Mouse (Mus musculus): ENCODE measurements around the gene Best1.

Best1 gene

DNA sequence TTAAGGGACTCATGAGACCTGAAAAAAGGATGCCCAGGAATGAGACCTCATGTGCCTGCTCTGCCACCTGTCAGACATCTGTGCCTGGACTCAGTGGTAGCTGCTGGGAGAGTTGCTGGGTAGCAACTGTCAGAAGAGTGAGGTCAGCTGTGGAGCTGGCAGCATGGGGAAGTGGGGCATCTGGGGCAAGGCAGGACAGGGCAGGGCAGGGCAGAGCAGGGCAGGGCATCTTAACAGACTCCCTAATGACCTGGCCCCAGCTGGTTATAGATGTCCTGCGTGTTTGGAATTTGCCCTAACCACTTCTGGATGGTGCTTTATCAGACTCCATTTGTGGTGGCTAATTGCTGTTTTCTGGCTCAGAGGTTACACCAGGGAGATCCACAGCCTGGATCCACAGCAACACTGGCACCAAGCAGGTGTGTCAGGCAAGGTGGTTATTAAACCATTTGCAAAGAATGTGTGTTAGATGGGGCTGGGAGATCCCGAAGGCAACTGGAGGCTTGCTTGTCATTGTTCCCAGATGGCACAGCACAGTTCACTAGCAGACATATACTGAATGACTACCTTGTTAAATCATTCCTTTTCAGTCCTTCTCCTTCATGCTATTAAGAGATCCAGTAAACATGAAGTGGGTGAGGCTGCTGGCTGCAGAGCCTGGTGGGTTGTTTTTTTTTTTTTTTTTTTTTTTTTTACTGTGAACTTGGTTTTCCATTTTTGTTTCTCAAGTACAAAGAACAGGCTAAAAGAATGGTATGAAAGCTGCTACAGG is 35.2 kb downstream of the Best1 start:
- no peak for DNase-seq (ENCODE audit: low read depth, low spot score)

DNA sequence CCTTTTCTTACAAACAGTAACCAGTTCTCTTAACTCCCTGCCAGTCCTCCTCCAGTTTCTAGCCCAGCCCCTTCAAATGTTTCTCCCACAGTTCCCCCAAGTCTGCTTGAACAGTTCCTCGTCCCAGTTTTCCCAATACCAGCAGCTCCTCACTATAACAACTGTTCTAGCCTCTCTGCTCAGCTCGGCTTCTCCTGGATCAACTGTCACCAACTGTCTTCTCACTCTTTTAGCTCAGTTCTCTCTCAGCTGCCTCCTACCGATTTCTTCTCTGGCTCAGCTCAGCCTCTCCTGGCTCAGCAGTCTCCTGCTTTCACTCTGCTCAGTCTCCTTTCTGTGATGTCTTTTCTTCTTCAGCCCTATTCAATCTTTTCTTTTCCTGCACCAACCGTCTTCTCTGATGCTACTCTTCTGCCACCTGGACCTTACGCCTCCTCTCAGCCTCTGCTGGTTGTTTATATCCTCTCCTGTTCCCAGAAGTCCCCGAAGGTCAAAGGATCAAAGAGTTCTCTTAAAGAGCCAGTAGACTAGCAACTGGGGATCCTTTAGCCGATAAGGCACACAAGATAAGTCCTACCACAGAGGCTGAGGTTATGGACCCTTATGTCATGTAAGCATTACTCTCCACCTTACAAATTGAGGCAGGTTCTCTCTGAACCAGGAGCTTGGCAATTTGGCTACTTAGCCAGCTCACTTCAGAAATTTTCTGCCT is 37.1 kb downstream of the Best1 start:
- no peak for DNase-seq (ENCODE audit: low read depth, low spot score)

DNA sequence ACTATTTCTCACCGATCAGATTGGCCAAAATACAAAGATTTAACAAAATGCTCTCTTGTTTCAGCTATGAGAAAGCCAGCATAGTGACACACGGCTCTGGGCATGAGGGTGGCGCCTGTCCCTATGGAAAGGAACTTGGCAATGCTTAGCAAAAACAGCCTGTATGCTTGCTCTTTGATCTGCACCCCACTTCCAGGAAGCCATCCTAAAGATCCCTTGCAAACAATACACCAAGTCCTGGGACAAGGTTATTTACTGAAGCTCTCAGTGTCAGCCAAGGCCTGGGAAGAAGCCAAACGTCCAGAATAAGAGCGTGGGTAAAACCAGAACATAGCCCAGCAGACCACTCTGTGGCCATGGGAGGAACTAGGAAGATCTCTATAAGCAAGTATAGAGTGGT is 40.7 kb downstream of the Best1 start:
- no peak for DNase-seq (ENCODE audit: low read depth, low spot score)

DNA sequence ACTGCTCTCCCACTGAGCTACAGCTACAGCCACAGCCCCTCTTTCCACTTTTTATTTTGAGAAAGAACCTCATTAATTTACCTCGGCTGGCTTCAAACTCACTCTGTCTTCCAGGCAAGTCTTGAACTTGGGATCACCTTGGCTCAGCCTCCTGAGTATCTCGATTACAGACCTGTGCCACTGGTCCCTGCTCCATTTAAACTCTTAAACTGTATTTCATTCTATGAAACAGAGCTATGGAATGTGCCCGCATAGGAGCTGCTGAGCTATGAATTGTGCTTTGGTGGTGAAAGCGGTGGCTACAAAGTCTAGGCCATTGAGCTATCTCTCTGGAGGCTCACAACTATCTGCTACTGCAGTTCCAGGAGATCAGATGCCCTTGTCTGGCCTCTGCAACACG is 43.5 kb downstream of the Best1 start:
- no peak for DNase-seq (ENCODE audit: low read depth, low spot score)

DNA sequence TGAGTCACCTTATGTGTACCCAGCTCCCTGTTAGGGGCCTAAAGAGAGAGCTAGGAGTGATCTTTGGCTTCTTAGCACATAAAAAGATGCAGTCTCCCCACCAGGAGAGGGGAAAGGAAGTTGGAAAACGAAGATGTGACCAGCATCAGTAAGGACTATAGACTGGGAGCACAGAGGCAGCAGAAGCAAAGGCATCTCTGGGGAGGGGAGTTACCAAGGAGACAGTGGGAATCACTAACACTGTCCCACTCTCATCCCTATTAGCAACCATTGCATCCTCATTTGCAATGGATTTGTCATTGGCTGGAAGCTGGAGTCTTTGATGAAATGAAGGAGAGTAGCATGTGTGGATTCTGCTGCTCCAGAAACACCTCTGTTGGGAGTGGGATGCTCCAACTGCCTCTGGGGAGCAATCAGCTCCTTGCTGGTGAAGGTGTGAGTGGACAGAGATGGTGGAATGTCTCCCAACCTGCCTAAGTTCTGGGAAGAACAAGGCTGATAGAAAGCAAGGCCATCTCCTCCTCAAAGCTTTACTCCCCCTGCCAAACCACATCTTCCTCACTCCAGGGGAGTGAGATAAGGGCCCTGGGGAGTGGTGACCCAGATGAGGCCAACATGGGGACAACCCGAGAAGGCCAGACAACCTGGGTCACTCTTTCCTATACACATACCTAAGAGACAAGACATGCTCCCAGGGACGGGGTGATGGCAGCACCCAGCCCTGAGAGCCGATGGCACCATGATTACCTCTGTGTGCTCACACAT is 44.6 kb downstream of the Best1 start:
- no peak for DNase-seq (ENCODE audit: low read depth, low spot score)

DNA sequence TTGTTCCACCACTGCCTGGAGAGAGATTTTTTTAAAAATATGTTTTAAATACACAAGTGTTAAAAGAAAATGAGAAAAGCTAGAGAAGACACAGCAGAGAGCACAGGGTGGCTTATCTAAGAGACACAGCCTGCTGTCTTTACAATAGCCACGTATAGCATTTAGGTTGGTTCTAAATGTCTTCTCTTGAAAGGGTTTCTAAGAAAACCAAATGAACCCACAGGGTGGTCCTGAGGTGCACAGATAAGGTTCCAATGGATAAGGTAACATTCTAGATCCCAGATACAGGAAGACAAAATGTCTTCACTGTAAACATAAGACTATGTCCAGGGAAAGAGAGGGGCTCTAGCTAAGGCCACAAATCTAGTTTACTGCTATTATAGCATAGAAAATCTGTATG is 46.0 kb downstream of the Best1 start:
- DNase-seq (ENCODE audit: low read depth, low spot score): no peak

DNA sequence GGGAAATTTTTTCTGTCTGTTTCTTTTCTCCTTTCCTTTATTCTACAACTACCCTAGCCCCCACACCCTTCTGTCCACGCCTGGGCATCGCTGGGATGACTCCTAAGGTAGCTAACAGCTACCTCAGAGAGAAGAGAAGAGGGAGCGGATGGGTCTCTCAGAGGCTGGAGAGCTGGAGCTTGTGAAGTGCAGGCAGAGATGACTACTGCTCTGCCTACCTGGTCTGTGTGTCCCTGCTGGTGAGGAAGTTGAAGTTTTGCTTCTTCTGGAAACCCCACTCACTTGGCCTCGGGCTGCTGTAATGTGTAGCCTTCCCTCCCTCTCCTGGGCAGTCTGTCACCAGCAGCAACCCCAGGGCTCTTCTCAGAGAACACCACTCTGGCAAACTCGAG is 46.6 kb downstream of the Best1 start:
- no peak for DNase-seq (ENCODE audit: low read depth, low spot score)

DNA sequence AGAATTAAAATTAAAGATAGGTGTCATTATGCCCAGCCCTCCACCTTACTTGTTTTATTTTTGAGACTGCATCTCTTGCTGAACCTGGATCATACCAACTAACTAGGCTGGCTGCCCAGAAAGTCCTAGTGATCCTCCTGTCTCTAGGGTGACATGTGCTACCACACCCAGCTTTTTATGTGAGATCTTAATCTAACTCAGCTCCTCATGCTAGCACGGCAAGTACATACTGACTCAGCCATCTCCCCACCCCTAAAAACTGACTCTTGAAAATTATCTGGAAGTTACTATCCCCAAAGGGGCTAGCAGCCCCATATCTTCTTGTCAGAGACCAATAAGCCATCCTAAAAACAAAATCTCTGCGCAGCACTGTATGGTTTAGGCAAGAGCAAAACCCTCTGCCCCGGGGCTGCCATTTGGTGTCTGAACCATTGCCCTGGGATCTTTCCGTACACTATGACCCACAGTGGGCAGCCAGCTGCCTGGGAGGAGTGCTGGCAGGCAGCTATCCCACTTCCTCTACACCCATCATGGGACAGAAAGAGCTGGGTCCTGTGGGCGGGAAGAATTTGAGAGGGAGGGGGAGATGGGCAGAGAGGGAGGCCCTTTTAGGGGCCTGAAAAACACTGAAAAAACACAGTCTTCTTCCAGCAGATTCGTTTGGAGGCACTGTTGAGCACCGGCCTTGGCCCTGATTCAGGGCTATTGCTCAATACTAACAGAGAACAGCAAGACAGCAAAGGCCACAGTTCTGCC is 47.2 kb downstream of the Best1 start:
- DNase-seq (ENCODE audit: low read depth, low spot score): no peak

DNA sequence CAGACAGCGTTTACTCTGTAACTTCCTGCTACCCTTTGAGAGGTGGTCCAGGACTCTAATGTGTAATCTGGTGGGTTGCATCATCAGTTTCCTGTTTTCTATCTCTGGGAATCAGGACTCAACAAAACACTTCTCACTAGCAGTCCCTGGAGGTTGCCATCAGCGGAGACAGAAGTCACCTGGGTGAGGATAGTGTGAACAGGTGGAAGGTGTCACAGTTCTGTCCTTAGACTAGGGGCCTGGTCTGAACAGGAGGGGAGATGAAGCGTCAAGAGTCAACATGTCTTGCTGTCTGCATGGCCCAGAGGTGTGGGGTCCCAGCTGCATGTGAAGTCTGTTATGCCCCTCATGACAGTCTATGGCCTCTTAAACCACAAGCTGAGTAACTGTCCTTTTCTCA is 48.5 kb downstream of the Best1 start:
- DNase-seq (ENCODE audit: low read depth, low spot score): no peak

DNA sequence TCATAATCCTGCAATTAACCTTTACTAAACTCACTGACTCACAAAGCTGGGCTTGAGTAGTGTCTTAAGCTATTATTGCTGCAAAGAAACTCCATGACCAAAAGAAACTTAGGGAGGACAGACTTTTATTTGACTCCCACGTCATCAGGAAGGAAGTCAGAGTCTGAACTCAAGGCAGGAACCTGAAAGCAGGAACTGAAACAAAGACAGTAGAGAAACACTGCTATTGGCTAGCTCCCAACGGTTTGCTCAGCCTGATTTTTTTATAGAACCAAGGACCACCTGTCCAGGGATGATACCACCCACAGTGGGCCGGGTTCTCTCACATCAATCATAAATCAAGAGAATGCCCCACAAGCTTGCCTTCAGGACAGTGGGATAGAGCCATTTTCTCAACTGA is 49.0 kb downstream of the Best1 start:
- DNase-seq (ENCODE audit: low read depth, low spot score): no peak

DNA sequence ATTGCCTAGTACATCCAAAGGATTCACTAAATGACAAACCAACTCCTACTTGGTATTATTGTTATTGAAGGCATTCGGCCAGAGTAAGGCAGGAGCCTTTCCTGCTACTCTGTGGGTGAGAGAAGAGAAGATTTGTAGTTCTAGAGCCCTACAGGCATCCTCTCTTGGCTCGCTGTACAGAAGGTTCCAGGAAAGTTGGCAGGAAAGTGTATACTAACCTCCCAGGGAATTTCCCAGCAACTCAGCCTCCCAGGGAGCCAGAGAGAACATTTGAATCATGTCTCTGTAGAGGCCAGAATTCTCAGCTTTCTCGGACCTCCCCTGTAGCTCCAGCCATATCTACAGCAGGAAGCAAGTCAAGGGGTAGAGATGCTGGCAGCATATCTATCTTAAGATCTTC is 54.4 kb downstream of the Best1 start:
- no peak for DNase-seq (ENCODE audit: low read depth, low spot score)

DNA sequence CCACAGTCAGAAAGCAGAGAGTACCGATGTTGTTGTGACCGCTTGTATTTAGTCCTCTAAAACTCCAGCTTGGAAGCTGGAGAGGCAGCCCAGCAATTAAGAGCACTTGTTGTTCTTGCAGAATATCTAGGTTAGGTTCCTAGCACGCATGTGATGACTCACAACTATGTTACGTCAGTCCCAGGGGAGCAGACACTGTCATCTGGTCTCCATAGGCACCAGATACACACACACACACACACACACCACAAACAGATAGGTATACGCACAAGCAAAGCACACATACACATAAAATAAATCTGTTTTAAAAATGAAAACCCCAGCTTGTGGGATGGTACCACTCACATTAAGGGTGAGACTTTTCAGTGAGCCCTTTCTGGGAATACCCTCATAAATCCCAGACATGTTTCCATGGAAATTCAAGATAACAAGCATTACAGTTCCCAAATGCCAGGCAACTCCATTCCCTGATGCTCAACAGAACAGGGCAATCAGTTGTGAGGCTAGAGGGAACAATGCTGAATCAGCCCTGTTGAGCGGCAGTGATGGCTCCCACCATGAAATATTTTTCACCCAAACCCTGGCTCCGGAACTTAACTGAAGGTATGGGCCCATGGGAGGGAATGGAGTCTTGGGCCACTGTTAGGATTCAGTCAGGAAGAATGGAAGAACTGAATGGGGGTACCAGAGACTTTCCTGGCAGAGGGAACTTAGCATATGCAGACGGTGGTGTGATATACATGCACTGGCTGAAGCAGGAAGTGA is 55.5 kb downstream of the Best1 start:
- no peak for DNase-seq (ENCODE audit: low read depth, low spot score)

DNA sequence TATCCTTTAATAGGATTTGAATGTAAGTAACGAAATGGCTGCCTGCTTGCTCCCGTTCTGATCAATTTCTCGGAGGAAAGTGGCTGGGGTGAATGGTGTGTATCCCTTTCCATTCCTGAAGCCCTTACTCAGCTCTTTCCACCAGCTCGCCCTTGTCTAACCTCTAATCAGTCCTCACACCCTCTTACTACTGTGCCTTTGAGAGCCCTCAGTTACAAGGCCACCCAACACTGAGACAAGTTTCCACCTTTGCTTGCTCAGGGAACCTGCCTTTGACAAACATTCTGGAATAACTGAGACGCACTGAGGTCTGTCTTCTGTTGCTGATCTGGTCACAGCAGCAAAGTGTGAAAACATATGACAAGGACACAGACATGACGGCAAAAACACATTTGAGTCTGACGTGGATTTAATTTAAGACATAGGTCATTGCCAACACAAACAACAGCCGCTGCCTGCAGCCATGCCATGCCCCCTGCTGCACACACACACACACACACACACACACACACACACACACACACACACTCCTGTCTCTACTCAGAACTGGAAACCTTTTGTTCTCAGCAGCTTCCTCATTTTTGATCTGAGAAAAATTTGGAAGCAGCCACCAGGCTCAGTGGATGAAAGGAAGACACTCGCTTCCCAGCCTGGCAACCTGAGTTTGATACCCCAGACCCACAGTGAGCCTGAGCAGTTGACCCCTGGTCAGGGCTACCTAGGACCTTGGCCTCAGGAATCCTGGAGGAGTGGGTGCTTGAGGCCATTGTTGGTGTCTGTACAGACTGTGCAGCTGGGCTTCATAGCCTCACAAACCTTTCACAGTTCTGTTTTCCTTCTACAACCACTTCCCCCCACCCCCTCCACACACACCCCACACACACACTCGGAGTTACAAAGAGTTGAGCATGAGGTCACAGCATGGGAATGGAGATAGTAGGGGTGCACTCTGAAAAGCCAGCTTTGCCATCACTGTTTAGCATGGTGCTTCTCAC is 58.6 kb downstream of the Best1 start:
- no peak for DNase-seq (ENCODE audit: low read depth, low spot score)

DNA sequence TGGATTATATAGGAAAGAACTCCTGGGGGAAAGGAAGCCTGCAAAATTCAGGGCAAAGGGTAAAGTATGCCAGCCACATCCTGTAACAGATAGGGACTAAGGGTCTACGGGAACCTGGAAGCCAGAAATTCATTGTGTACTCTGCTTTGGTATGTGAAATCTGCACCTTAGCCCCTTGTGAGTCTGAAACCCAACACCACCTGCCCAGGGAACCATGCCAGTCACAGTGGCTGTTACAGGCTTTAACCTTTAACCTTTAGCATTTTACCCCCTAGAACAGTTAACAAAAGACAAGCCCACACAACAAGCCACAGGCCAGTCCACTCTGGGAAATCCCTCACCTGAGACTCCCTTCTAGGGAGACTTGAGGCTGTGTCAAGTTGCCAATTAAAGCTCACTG is 59.6 kb downstream of the Best1 start:
- no peak for DNase-seq (ENCODE audit: low read depth, low spot score)

DNA sequence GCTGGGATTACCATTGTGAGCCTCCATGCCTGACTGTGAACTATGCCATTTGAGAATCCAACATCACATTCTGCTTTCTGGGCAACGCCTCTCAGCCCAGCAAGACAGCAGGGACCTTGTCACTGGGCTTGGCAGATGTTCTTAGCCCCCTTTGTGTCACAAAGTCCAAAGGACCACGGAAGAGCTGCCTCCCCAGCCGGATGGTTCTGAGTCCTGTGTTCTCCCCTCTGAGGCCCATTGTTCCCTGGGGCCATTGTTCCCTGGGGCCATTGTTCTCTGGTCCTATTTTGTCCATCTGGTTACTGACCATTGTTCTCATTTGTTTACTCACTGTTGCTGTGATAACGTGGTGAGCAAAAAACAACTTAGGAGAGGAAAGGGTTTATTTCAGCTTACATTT is 60.5 kb downstream of the Best1 start:
- no peak for DNase-seq (ENCODE audit: low read depth, low spot score)

DNA sequence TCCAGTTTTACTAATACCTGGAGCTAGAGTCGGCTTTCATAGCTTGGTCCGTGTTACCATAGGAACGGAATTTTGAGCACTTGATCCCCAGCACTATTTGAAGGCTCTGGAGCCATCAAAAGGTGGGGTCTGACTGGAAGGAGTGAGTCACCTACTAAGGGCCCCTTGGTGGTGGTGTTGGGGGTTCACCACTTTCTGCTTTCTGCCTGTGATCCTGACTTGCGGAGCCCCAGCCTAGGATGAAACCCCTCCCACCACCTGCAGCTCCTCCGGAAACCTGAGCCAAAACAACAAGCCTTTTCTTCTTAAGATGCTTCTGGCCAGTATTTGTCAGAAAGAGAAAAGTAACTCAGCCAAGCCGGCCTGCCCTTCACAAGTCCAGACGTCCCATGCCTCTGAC is 61.6 kb downstream of the Best1 start:
- DNase-seq (ENCODE audit: low read depth, low spot score): no peak

DNA sequence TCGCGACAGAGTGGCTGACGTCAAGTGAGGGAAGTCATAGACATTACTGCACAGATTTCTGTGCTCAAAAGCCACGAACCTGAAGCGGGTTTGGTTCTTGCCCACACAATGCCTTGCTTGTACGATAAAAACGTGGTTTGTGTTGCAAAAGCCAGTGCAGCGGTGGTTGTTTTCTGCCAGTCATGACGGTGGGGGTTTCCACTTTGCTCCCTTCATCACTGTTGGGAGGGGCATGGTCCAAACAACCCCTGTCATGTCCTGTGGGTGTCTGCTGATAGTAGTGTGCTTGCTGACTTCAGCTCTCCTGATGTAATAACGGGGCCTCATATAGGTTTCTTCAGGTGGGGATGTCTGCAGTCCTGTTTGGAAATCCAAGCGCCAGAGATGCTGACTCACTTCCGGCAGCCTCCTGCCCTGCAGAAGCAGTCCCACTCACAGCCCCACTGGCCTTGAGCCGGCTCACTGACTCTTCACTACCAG is 62.6 kb downstream of the Best1 start:
- DNase-seq (ENCODE audit: low read depth, low spot score): no peak

DNA sequence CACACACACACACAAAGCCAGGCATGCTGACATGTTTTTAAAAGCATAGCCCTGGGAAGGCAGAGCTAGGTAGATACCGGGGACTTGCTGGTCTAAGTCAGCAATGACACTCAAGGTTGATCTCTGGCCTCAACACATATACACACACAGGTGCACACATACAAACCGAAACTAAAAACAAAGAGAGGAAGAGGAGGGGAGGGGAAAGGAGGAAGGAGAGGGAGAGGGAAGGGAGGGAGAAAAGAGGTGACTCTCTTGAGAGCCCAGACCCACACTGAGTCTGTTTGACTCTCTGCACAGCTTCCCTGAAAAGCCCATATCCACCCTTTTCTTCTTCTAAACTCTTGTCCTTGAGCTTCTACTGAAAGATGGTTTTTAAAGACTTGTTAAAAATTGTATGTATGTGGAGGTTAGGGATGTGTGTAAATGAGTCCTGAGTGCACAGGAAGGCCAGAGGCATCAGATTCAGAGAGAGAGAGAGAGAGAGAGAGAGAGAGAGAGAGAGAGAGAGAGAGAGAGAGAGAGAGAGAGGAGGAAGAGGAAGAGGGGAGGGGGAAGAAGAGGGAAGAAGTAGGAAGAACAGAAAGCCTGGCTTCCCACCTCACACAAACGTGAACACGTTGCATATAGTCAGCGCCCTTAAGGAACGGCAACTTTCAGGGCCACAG is 63.1 kb downstream of the Best1 start:
- DNase-seq (ENCODE audit: low read depth, low spot score): no peak

DNA sequence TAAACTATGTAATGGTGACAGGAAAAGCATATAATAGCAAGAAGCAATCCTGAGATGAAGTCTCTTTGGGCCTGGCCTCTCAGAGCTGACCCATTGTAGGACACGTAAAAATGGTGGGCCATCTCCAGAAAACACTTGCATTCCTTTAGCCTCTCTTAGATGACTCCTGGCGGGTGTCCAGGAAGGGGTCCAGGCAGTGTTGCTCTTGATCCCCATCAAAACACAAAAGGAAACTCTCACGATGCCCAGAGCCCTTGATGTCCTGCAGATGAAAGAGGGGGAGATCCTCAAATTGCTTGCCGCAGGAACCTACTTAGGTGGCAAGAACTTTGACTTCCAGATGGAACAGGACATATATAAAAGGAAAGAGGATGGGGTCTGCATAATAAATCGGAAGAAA is 64.0 kb downstream of the Best1 start:
- DNase-seq (ENCODE audit: low read depth, low spot score): no peak
